Mouse (Mus musculus): Measurements from ENCODE around the gene Rusc2. TPM values are rescaled to one million over a fixed set of nuclear protein-coding genes. Genes with fewer than 3 reads are reported as not detected.

The Rusc2 gene
- total RNA-seq, 2 experiments from 2014 or later, result 117 to 120 TPM

GRCm38 (mm10) chr4:43391521-43392050 is 9.8 kb downstream of the Rusc2 start:
- peak overlapping the region; percentile 36; the same call in 1 of the 2 replicates for H3K27ac ChIP-seq
- no peak for DNase-seq (ENCODE audit: low spot score in 2 of 2)
- no peak for TF ChIP-seq CTCF (conservative IDR thresholded peaks at IDR 0.05)
- no peak overlapping the region for H3K4me3 ChIP-seq

GRCm38 (mm10) chr4:43394345-43394891 is 12.6 kb downstream of the Rusc2 start:
- no peak for DNase-seq (ENCODE audit: low spot score in 2 of 2)
- peak overlapping the region; percentile 82 for H3K27ac ChIP-seq

GRCm38 (mm10) chr4:43395147-43395546 is 13.4 kb downstream of the Rusc2 start:
- TF ChIP-seq CTCF (conservative IDR thresholded peaks at IDR 0.05), result no peak
- DNase-seq (ENCODE audit: low spot score in 2 of 2), result no peak
- peak overlapping the region; percentile 82 for H3K27ac ChIP-seq
- H3K4me3 ChIP-seq, result no peak overlapping the region

More at GRCm38 (mm10) chr4:43394345-43394891, 12.6 kb downstream of the Rusc2 start:
- H3K4me3 ChIP-seq, result no peak overlapping the region
- no peak for TF ChIP-seq CTCF (conservative IDR thresholded peaks at IDR 0.05)

- peak overlapping the region; percentile 82; the same call in 1 of the 2 replicates for H3K27ac ChIP-seq
- TF ChIP-seq CTCF (conservative IDR thresholded peaks at IDR 0.05), result no peak
- DNase-seq (ENCODE audit: low spot score in 2 of 2), result no peak
- no peak overlapping the region for H3K4me3 ChIP-seq
Observed at GRCm38 (mm10) chr4:43395836-43396235, 14.1 kb downstream of the Rusc2 start.

GRCm38 (mm10) chr4:43396381-43396780 is 14.6 kb downstream of the Rusc2 start:
- H3K4me3 ChIP-seq, result no peak overlapping the region
- no peak for TF ChIP-seq CTCF (conservative IDR thresholded peaks at IDR 0.05)

GRCm38 (mm10) chr4:43398014-43398413 is 16.2 kb downstream of the Rusc2 start:
- no peak for DNase-seq (ENCODE audit: low spot score in 2 of 2)
- Histone ChIP-seq H3K4me3 (no peak overlapping the region), H3K27ac (peak overlapping the region; percentile 83)
- TF ChIP-seq CTCF (conservative IDR thresholded peaks at IDR 0.05), result no peak

More at GRCm38 (mm10) chr4:43396381-43396780, 14.6 kb downstream of the Rusc2 start:
- DNase-seq (ENCODE audit: low spot score in 2 of 2), result no peak
- no peak overlapping the region for H3K27ac ChIP-seq

- TF ChIP-seq CTCF (conservative IDR thresholded peaks at IDR 0.05), result no peak; the same call in 1 of the 2 replicates
- Histone ChIP-seq H3K4me3 (no peak overlapping the region; the same call in 1 of the 2 replicates), H3K27ac (peak overlapping the region; percentile 83)
- DNase-seq (ENCODE audit: low spot score in 2 of 2), result peak in 1 of 2 experiments; percentile 35
Observed at GRCm38 (mm10) chr4:43398829-43399331, 17.1 kb downstream of the Rusc2 start.

GRCm38 (mm10) chr4:43399391-43400131 is 17.8 kb downstream of the Rusc2 start:
- no peak for DNase-seq (ENCODE audit: low spot score in 2 of 2)
- Histone ChIP-seq H3K4me3 (no peak overlapping the region), H3K27ac (peak overlapping the region; percentile 83)
- TF ChIP-seq CTCF (conservative IDR thresholded peaks at IDR 0.05), result no peak

GRCm38 (mm10) chr4:43400976-43401375 is 19.2 kb downstream of the Rusc2 start:
- no peak overlapping the region for H3K4me3 ChIP-seq
- peak overlapping the region; percentile 20; the same call in 1 of the 2 replicates for H3K27ac ChIP-seq
- no peak for TF ChIP-seq CTCF (conservative IDR thresholded peaks at IDR 0.05)
- DNase-seq (ENCODE audit: low spot score in 2 of 2), result no peak

GRCm38 (mm10) chr4:43401486-43401885 is 19.7 kb downstream of the Rusc2 start:
- Histone ChIP-seq H3K4me3 (no peak overlapping the region), H3K27ac (peak overlapping the region; percentile 68; the same call in 1 of the 2 replicates)
- no peak for TF ChIP-seq CTCF (conservative IDR thresholded peaks at IDR 0.05)
- no peak for DNase-seq (ENCODE audit: low spot score in 2 of 2)

- no peak for DNase-seq (ENCODE audit: low spot score in 2 of 2)
- H3K4me3 ChIP-seq, result no peak overlapping the region
- TF ChIP-seq CTCF (conservative IDR thresholded peaks at IDR 0.05), result no peak
- H3K27ac ChIP-seq, result peak overlapping the region; percentile 68; the same call in 1 of the 2 replicates
Observed at GRCm38 (mm10) chr4:43402212-43402611, 20.4 kb downstream of the Rusc2 start.

- no peak for TF ChIP-seq CTCF (conservative IDR thresholded peaks at IDR 0.05)
- H3K4me3 ChIP-seq, result no peak overlapping the region
- peak overlapping the region; percentile 93; the same call in 1 of the 2 replicates for H3K27ac ChIP-seq
- DNase-seq (ENCODE audit: low spot score in 2 of 2), result no peak
Observed at GRCm38 (mm10) chr4:43404697-43405096, 22.9 kb downstream of the Rusc2 start.

Measured in layer of hippocampus, adult 2 months (tissue).